Mouse (Mus musculus) liver, postnatal 0 days (tissue): ENCODE results near the gene Tgm2. TPM values are rescaled to one million over a fixed set of nuclear protein-coding genes. Genes with fewer than 3 reads are reported as not detected.

Experiments
- ATAC-seq: fragments of 200-750 bp; cut with Nextera tagmentation; 2 replicates; pipeline ENCODE4 v1.8.0; 2017; ENCODE audit warnings: mild to moderate bottlenecking, moderate library complexity
- DNase-seq: peaks from one replicate; pipeline ENCODE4 v3.0.0-alpha.2; 2016
- H3K27ac ChIP-seq: fragments of 300-500 bp; sonication (generic); 2 replicates; pipeline ENCODE4 v1.5.1; 2014; ENCODE audit warnings: antibody characterized with exemption, moderate library complexity, mild to moderate bottlenecking, low read depth
- H3K27me3 ChIP-seq: fragments of 300-500 bp; sonication (generic); 2 replicates; pipeline ENCODE4 v1.6.1; 2014; ENCODE audit warnings: low read length, control low read depth, mixed read lengths; ENCODE audit not compliant: insufficient read depth
- H3K36me3 ChIP-seq: fragments of 300-500 bp; sonication (generic); replicated peaks from 2 replicates; pipeline ENCODE4 v1.6.1; 2014; ENCODE audit warnings: mild to moderate bottlenecking, control low read depth, low read length, moderate library complexity, mixed read lengths; ENCODE audit not compliant: insufficient read depth
- H3K4me1 ChIP-seq: fragments of 300-500 bp; sonication (generic); 2 replicates; pipeline ENCODE4 v1.6.1; 2014; ENCODE audit warnings: antibody characterized with exemption, mild to moderate bottlenecking, control low read depth; ENCODE audit not compliant: insufficient read depth
- H3K4me2 ChIP-seq: fragments of 300-500 bp; sonication (generic); 2 replicates; pipeline ENCODE4 v1.6.1; 2014; ENCODE audit warnings: low read depth, mild to moderate bottlenecking, low read length, moderate library complexity, mixed read lengths
- H3K4me3 ChIP-seq: fragments of 300-500 bp; sonication (generic); 2 replicates; pipeline ENCODE4 v1.5.1; 2014; ENCODE audit warnings: low read depth, low read length
- H3K9ac ChIP-seq: fragments of 300-500 bp; sonication (generic); replicated peaks from 2 replicates; pipeline ENCODE4 v1.6.1; 2014; ENCODE audit warnings: mild to moderate bottlenecking, moderate library complexity
- H3K9me3 ChIP-seq: fragments of 300-500 bp; sonication (generic); 2 replicates; pipeline ENCODE4 v1.6.1; 2016; ENCODE audit warnings: mild to moderate bottlenecking, control low read depth, low read length, mixed read lengths
- CTCF ChIP-seq: sonication (generic); IDR thresholded peaks from 2 replicates; pipeline ENCODE4 v1.5.1; 2016; ENCODE audit warnings: antibody characterized with exemption, low read depth
- EP300 ChIP-seq: IDR thresholded peaks from 2 replicates; pipeline ENCODE4 v1.6.1; 2016; ENCODE audit warnings: antibody characterized with exemption, low read depth, mild to moderate bottlenecking
- WGBS: fragments of 180-500 bp; shearing (Covaris S2); extraction: QIAGEN DNeasy Blood & Tissue Kit; methylation state at CpG from one replicate; pipeline ENCODE4 v1.1.7; 2014; ENCODE audit not compliant: insufficient replicate concordance; 5-methylcytosine and 5-hydroxymethylcytosine counted together
- polyA plus RNA-seq: library from polyadenylated mRNA; unstranded; fragments of >200 nt; fragmentation: Nextera tagmentation; extraction: Ambion mirVana; gene quantifications from 2 replicates; pipeline ENCODE4 v1.2.1, GENCODE M21; 2015

Gene Tgm2
- polyA plus RNA-seq, 1 experiment from 2014 or later: 59.7 TPM

DNA sequence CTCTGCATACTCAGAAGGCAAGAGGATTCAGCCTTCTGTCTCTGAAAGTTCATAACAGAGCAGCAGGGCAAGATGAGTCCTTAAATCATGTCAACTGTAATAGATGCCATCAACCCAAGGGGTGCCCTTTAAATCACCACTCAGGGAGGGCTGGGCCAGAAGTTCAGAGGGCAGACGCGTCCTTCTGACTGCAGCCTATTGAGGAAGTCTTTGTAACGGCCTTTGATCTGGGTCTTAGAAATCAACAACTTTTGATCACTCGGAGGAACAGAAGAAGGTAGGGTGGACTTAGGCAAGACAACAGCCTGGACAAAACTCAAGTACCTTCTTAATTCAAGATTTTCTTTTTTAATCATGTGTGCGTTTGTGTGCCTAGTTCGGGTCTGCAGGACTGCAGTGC, 41.3 kb downstream of the Tgm2 start:
- TF ChIP-seq CTCF: no peak
- no peak for TF ChIP-seq EP300

DNA sequence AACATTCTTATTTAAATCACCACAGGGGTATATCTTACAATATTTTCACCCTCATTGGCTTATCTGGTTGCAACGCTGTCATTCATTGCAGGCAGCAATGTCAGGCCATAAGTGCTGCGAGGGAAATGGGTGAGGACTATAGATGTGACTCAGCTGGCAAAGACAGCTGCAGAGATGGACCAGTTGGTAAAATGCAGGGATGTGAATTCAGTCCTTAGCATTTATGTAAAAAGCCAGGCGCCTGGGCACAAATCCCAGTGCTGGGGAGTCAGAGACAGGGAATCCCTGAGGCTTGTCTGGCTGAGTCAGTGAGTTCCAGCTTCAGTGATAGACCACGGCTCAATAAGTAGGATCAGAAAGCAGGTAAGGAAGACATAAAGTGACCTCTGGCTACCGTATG, 44.5 kb downstream of the Tgm2 start:
- 73% methylated on average over 5 of the region's 5 CpGs for WGBS

More for the DNA sequence above, 41.3 kb downstream of the Tgm2 start:
- no peaks in the 10 kb centered on the region for H3K36me3 ChIP-seq
- ATAC-seq (no peak), DNase-seq (no peak)
- no peak overlapping the region for H3K4me3 ChIP-seq
- H3K27me3 ChIP-seq: no peaks in the 10 kb centered on the region
- 86% methylated on average over 6 of the region's 6 CpGs for WGBS
- H3K9ac ChIP-seq: no peak overlapping the region
- peaks cover 14% of the 10 kb centered on the region for H3K4me1 ChIP-seq
- H3K9me3 ChIP-seq: no peaks in the 10 kb centered on the region
- no peak overlapping the region for H3K4me2 ChIP-seq
- no peak overlapping the region for H3K27ac ChIP-seq

DNA sequence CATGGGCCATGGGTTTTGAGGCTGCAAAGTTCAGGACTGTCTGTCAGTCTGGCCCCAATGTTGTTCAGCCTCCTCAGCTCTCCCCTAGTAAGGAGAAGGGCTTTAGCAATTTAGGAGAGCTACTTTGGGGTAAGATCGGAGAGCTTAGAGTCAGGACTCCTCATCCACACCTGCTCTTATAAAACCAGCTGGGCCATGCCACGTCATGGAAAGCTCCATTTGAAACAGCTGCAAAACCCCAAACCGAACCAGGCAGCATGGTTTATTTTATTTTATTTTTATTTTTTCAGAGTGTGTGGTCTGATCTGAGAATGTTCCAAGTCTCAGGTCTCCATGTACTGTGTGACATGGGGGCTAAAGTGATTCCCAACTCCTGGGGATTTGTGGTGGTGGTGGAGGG, 46.7 kb downstream of the Tgm2 start:
- TF ChIP-seq EP300 (no peak), CTCF (no peak)
- Histone ChIP-seq H3K27me3 (no peaks in the 10 kb centered on the region), H3K36me3 (no peaks in the 10 kb centered on the region), H3K4me3 (no peak overlapping the region), H3K9me3 (no peaks in the 10 kb centered on the region), H3K4me1 (0 out of 2 replicates have a peak, but pooled peaks cover 6% of the 10 kb centered on the region), H3K27ac (no peak overlapping the region), H3K4me2 (no peak overlapping the region), H3K9ac (no peak overlapping the region)
- DNase-seq (no peak), ATAC-seq (no peak)
- WGBS: 78% methylated on average over 3 of the region's 3 CpGs

More for the DNA sequence above, 44.5 kb downstream of the Tgm2 start:
- H3K4me2 ChIP-seq: no peak overlapping the region
- H3K9me3 ChIP-seq: no peaks in the 10 kb centered on the region
- DNase-seq (no peak), ATAC-seq (no peak)
- H3K27me3 ChIP-seq: no peaks in the 10 kb centered on the region
- TF ChIP-seq CTCF (no peak), EP300 (no peak)
- H3K27ac ChIP-seq: no peak overlapping the region
- H3K9ac ChIP-seq: no peak overlapping the region
- 0 out of 2 replicates have a peak, but pooled peaks cover 4% of the 10 kb centered on the region for H3K4me1 ChIP-seq
- H3K4me3 ChIP-seq: no peak overlapping the region
- no peaks in the 10 kb centered on the region for H3K36me3 ChIP-seq

GRCm38 (mm10) chr2:158098730-158099129, 47.5 kb downstream of the Tgm2 start:
- H3K9ac ChIP-seq: no peak overlapping the region
- no peak overlapping the region for H3K4me2 ChIP-seq
- no peaks in the 10 kb centered on the region for H3K9me3 ChIP-seq
- ATAC-seq (no peak), DNase-seq (no peak)
- H3K4me1 ChIP-seq: peaks cover 7% of the 10 kb centered on the region; the same call in 1 of the 2 replicates
- no peaks in the 10 kb centered on the region for H3K36me3 ChIP-seq
- TF ChIP-seq CTCF: no peak
- TF ChIP-seq EP300: no peak
- H3K27ac ChIP-seq: no peak overlapping the region
- H3K4me3 ChIP-seq: no peak overlapping the region
- no peaks in the 10 kb centered on the region for H3K27me3 ChIP-seq
- 70% methylated on average over 5 of the region's 5 CpGs for WGBS

DNA sequence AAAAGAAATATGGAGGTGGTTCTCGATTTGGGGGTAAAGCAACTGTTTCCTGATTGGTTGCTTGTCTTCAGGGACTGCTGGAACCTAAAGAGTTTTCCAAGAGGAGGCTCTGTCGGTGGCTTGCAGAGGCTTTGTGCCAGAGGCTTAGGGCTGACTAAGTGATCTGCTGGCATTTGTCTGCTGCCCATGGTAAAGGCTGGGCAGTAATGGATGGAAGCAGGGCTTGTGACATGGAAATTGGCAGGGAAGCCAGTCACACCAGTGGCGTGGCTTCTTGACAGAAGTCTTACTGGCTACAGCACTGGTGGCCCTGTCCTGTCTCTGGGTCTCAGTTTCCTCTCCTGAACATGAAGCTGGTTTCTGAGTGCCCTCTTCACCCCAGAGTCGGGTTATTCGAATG, 49.2 kb downstream of the Tgm2 start:
- 80% methylated on average over 5 of the region's 5 CpGs for WGBS
- DNase-seq (no peak), ATAC-seq (no peak)
- TF ChIP-seq CTCF (no peak), EP300 (no peak)
- Histone ChIP-seq H3K27ac (no peak overlapping the region), H3K4me3 (no peak overlapping the region), H3K4me2 (no peak overlapping the region), H3K4me1 (peaks cover 10% of the 10 kb centered on the region; the same call in 1 of the 2 replicates), H3K9me3 (no peaks in the 10 kb centered on the region), H3K9ac (no peak overlapping the region), H3K27me3 (no peaks in the 10 kb centered on the region), H3K36me3 (no peaks in the 10 kb centered on the region)

DNA sequence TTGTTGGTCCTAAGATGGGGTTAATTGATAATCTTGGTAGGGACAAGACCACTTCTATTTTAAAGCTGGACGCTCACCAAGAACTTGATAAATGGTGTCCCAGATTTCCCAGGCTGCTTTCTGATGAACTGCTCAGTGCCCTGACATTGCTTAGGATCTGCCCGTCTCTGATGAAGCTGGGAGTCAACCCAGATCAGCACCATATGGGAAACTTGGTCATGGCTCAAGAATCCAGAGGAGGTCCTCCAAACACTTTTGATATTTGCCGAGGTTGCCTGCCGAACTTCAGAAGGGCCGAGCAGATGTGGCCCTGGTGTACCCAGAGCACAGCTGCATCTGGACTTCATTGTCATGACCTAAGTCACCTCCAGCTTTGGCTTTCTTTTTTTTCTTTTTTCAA, 51.4 kb downstream of the Tgm2 start:
- H3K4me2 ChIP-seq: no peak overlapping the region
- TF ChIP-seq CTCF (no peak), EP300 (no peak)
- no peaks in the 10 kb centered on the region for H3K27me3 ChIP-seq
- H3K4me3 ChIP-seq: no peak overlapping the region
- H3K36me3 ChIP-seq: no peaks in the 10 kb centered on the region
- DNase-seq: no peak
- ATAC-seq: no peak
- no peaks in the 10 kb centered on the region for H3K9me3 ChIP-seq
- WGBS: 88% methylated on average over 5 of the region's 5 CpGs
- no peak overlapping the region for H3K9ac ChIP-seq
- no peak overlapping the region for H3K27ac ChIP-seq
- peaks cover 6% of the 10 kb centered on the region; the same call in 1 of the 2 replicates for H3K4me1 ChIP-seq

GRCm38 (mm10) chr2:158094300-158094699, 51.9 kb downstream of the Tgm2 start:
- TF ChIP-seq CTCF (no peak), EP300 (no peak)
- ATAC-seq: no peak
- H3K4me3 ChIP-seq: no peak overlapping the region
- no peak overlapping the region for H3K27ac ChIP-seq
- no peaks in the 10 kb centered on the region for H3K36me3 ChIP-seq
- no peak overlapping the region for H3K9ac ChIP-seq
- H3K9me3 ChIP-seq: no peaks in the 10 kb centered on the region
- peaks cover 6% of the 10 kb centered on the region; the same call in 1 of the 2 replicates for H3K4me1 ChIP-seq
- WGBS: 73% methylated on average over 7 of the region's 7 CpGs
- H3K4me2 ChIP-seq: no peak overlapping the region
- no peak for DNase-seq
- H3K27me3 ChIP-seq: no peaks in the 10 kb centered on the region
